Mouse (Mus musculus) bone marrow macrophage, adult 2 months (primary cell): ENCODE measurements around the gene Ift122. TPM values are rescaled to one million over a fixed set of nuclear protein-coding genes. Genes with fewer than 3 reads are reported as not detected.
"Not testable (repeated sequence)": the region's sequence is repeated elsewhere in the genome, so short reads cannot be mapped to it uniquely, and the experiment has no call there.

Experiments
- H3K27ac ChIP-seq: 2 replicates; pipeline ENCODE4 v1.5.1; 2012; ENCODE audit warnings: low read depth, low read length; ENCODE audit not compliant: insufficient read depth
- H3K4me1 ChIP-seq: 2 replicates; pipeline ENCODE4 v1.6.1; 2012; ENCODE audit warnings: low read length; ENCODE audit not compliant: control insufficient read depth, insufficient read depth
- H3K4me3 ChIP-seq: 2 replicates; pipeline ENCODE4 v1.5.1; 2012; ENCODE audit warnings: mild to moderate bottlenecking, low read length, moderate library complexity; ENCODE audit not compliant: insufficient read depth
- CTCF ChIP-seq: IDR thresholded peaks from 2 replicates; pipeline ENCODE4 v1.5.1; 2012; ENCODE audit warnings: low read depth, mild to moderate bottlenecking, low read length, moderate library complexity
- POLR2A ChIP-seq: IDR thresholded peaks from 2 replicates; pipeline ENCODE4 v1.6.1; 2012; ENCODE audit warnings: mild to moderate bottlenecking, low read depth, low read length, borderline replicate concordance
- polyA plus RNA-seq: library from polyadenylated mRNA; stranded (reverse); fragments of >200 nt; gene quantifications from 2 replicates; pipeline ENCODE4 v1.2.4, GENCODE M21; 2012; ENCODE audit not compliant: missing spikeins, insufficient read depth, insufficient read length

Gene Ift122
- polyA plus RNA-seq, 1 experiment = 9.3 TPM

- H3K27ac ChIP-seq = no peak overlapping the region
- H3K4me1 ChIP-seq = peaks cover 15% of the 10 kb centered on the region
- H3K4me3 ChIP-seq = no peak overlapping the region
- TF ChIP-seq POLR2A (no peak), CTCF (no peak)
These were observed 35.1 kb upstream of the Ift122 start for GRCm38 (mm10) chr6:115818129-115818528.

DNA sequence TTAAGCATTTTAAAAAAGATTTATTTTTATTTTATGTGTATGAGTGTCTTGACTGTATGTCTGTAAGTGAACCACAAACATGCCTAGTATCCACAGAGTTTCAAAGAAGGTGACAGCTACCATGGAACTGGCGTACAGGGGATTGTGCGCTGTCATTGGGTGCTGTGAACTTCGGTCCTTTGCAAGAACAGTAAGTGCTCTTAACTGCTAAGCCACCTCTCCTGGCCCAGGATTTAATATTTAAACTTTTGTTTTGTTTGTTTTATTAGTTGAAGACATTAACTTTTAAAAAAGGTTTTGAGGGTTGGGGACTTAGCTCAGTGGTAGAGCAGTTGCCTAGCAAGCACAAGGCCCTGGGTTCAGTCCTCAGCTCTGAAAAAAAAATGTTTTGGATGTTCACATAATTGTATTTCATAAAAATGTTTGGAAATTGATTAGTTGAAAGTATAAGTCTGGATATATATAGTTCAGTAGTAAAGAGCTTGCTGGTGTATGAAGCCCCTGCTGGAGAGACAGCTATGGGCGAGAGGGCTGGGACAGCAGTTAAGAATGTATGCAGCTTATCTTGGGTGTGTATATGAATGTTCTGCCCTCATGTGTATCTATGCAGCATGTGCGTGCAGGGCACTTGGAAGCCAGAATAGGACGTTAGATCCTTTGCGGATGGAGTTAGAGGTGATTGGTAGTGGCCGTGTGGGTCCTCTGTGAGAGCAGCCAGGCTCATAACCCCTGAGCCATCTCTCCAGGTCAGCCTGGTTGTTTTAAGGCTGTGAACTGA is 31.9 kb upstream of the Ift122 start:
- Histone ChIP-seq H3K27ac (no peak overlapping the region), H3K4me1 (peaks cover 3% of the 10 kb centered on the region; the same call in 1 of the 2 replicates), H3K4me3 (no peak overlapping the region)
- TF ChIP-seq POLR2A (no peak), CTCF (no peak)

DNA sequence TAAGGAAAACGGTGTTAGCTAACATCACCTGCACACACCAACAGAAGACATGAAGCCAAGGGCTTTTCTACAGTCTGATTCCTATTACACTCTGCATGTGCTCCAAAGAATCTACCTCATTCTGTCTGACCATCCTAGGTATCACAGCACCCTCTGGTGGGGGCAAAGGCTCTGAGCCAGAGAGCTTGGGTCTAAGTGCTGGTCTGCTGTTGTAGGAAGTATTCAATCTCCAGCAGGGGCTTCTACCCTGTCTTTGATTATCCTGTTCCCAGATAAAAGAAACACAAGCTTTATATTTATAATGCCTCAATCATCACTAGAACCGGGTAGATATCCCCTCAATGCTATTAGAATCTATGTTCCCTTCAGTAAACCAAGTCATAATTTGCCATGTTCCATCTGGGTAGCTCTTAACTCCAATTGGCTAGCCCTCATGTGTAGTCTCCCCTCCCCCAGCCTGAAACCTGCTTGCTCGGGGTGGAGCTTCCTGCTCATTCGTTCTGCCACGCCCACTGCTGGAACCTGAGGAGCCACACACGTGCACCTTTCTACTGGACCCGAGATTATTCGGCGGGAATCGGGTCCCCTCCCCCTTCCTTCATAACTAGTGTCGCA is 29.3 kb upstream of the Ift122 start:
- not testable (repeated sequence) for H3K27ac ChIP-seq, H3K4me1 ChIP-seq
- peak; percentile 65 for TF ChIP-seq CTCF
- H3K4me3 ChIP-seq = peak overlapping the region; percentile 29; the same call in 1 of the 2 replicates

DNA sequence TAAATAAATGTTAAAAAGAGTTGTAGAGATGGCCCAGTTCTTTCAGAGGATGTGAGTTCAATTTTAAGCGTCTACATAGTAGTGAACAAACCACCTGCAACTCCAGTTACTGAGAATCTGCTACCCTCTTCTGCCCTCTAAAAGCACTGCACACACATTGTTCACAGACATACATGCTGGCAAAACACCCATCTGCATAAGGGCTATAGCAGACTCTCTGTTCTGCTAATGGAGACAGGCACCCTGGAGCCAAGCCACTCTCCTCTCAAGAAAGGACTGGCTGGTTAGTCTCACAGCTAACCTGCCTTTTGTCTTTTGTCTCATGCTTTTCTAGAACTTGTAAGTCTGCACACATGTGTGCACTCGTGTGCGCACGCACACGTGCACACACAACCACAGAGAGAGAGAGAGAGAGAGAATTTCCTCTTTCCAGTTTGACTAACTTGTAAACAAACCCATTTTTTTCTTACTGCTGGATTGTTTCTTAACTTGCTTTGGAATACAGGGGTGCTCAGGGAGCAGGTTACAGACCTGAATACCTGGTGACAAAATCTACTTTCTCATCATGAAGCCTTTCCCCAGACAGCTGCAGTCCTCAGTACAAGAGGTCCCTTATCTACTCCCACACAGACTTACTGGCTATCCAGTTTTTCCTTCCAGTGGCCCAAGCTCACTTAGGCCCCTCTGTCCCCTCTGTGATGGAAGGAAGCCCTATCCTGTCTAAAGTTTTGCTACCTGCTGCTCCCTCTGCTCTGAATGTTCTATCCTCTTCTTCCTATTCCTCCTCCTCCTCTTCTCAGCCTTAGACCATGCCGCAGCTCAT is 22.3 kb upstream of the Ift122 start:
- Histone ChIP-seq H3K4me1 (peaks cover 10% of the 10 kb centered on the region), H3K4me3 (no peak overlapping the region), H3K27ac (peak overlapping the region; percentile 12; the same call in 1 of the 2 replicates)
- no peak for TF ChIP-seq CTCF
- TF ChIP-seq POLR2A = no peak

DNA sequence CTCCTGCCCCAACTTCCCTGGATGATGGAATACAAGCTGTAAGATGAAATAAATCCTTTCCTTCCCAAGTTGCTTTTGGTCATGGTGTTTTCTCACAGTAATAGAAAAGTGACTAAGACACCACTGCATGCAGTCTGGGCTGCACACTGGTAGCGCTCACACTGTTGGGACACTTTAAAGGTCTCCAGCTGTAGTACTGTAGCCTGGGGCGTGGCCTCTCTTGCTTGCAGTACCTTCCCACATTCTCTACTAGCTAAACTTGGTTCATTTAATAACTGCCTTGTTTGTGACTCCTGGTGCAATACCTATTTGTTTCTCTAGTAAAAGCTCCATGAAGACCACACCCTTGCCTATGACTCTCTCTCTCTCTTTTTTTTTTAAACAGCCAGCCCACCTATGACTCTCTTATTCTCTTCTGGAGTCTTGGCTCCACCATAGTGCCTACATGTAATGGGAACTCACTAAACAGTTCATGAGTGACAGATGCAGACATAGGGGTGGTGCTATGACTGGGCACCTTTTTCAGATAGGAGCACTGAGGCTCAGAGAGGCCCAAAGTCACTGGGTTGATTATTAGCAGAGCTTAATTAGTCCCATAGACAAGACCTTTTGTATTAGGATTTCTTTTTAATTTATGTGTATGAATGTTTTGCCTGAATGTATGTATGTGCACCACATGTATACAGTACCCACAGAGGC is 21.0 kb upstream of the Ift122 start:
- Histone ChIP-seq H3K27ac (no peak overlapping the region), H3K4me3 (no peak overlapping the region), H3K4me1 (peaks cover 17% of the 10 kb centered on the region)
- no peak for TF ChIP-seq POLR2A
- no peak for TF ChIP-seq CTCF

GRCm38 (mm10) chr6:115833861-115834260 is 19.4 kb upstream of the Ift122 start:
- H3K27ac ChIP-seq = no peak overlapping the region

DNA sequence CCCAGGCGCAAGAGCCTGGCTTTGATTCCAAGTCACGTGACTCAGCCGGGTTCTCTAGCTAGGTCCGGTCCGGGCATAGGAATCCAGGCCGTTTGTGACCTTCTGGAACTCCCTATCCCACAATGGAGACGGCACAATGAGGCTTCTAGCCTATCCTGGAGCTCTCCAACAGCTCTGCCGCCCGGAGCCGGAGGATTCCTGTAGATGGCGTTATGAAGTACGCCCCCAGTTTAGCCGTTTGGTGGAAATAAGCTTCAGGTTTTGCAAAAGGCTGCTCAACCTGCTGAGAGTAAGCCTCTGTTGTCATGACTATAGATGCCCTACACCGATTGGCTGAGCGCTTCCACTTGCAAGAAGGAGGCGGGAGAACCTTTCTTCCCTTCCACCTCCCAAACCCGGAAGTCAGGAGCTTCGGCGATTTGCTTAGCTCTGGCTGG is 15.1 kb upstream of the Ift122 start, which contains the start of gene Efcab12:
Efcab12 (minus strand) TSS at position 252 of the 437 bp plus-strand sequence.
- TF ChIP-seq CTCF = no peak
- TF ChIP-seq POLR2A = no peak
- no peak within 1 kb of the TSS for H3K4me3 ChIP-seq
- no peak within 1 kb of the TSS for H3K27ac ChIP-seq
- H3K4me1 ChIP-seq = peaks cover 8% of the 10 kb centered on the region

More at GRCm38 (mm10) chr6:115833861-115834260, 19.4 kb upstream of the Ift122 start:
- TF ChIP-seq CTCF (no peak), POLR2A (no peak)
- Histone ChIP-seq H3K4me1 (peaks cover 17% of the 10 kb centered on the region), H3K4me3 (no peak overlapping the region)

DNA sequence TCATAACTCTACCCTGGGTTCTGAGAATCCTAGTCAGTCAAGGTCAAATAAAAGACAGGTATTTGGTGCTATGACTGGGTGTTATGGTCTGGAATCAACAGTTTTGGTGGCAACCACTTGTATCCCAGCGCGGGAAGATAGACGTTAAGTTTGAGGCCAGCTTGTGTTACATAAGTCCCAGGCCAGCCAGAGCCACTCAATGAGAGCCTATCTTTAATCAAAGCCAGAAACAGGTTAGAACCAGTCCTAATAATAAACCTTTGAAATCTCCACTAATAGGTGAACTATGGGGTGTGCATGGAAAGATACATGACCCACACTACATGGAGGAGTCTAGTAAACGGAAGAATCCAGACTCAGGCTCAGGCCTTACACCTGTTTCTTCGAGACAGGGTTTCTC is 14.5 kb upstream of the Ift122 start:
- no peak overlapping the region for H3K27ac ChIP-seq
- TF ChIP-seq CTCF = no peak
- no peak for TF ChIP-seq POLR2A
- H3K4me3 ChIP-seq = no peak overlapping the region
- peaks cover 8% of the 10 kb centered on the region for H3K4me1 ChIP-seq

DNA sequence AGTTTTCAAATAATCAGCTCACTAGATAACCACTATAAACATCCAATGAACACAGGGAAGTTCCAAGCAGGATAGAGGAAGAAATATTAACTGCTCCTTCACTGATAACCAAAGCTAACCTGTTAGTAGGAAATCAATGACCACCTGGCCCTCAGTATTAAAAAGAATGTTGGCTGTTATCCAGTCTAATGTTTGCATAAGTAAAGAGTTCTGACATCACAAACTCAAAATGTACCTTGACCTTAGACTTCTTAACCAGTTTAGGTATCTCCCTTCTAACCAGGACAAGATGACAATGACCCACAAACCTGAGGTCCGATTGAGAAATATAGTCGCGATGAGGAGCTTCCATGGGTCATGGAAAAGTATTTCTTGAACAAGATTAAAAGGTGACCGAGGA is 8.3 kb upstream of the Ift122 start:
- TF ChIP-seq POLR2A (no peak), CTCF (no peak)
- Histone ChIP-seq H3K4me1 (peaks cover 3% of the 10 kb centered on the region; the same call in 1 of the 2 replicates), H3K27ac (no peak overlapping the region), H3K4me3 (no peak overlapping the region)
